Mouse (Mus musculus) spleen, postnatal 10 days (tissue): Measurements from ENCODE around the gene Fam189a2.

ENCODE experiments used
- DNase-seq, 2 experiments: peaks; one replicate each; pipeline ENCODE4 v3.0.0; 2021 to 2022; ENCODE audit warnings: low spot score in 2 of 2

Gene Fam189a2

DNA sequence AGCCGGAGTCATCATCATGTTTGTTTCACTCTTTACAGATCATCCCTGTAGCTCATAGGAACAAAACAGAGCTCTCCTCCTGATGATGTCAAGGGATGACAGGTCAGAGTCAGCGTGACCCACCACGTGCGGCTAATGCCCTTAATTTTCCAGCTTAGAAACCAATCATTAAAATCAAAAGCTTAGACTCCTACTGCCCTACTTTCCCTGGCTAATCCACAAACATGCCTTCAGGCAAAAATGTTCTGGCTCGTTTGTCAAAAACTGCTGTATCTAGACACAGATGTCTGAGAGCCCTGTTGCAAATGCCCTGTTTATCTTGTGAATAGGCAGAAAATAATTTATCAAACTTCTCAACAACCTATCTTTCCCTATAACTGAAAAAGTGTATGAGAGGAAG, 4.9 kb downstream of the Fam189a2 start:
- no peak for DNase-seq

DNA sequence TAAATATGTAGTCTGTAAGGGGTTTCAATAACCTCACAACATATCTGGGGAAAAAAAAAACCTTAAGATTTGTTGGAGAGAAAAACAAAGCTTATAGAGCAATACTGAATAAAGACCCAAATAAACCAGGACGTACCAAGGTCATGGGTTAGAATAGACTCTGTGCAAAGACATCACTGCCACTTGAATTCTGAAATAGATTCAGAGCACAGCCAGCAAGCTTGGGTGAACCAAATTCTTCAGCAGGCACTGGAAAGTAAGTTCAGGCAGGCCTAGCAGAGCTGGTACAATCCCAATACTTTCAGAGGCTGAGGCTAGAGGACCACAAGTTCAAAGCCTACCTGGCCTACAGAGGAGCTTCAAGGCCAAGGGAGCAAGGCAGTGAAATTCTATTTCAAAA, 6.2 kb downstream of the Fam189a2 start:
- no peak for DNase-seq

DNA sequence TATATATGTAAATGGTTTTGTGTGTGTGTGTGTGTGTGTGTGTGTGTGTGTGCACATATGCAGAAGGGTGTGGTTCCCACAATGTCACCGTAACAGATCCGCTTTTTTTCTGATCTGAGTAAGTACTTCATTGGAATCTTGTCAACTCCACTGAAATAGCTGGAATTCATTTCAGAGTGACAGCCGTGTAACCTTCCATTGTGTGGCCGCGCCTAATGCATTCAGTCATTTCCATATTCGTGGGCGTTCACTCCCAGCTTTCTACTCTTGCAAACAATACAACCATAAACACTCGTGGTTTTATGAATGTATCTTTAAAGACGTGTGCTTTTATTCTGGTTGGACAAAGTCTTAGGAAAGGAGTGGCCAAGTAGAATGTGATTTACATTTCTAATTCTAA, 6.7 kb downstream of the Fam189a2 start:
- DNase-seq = no peak

DNA sequence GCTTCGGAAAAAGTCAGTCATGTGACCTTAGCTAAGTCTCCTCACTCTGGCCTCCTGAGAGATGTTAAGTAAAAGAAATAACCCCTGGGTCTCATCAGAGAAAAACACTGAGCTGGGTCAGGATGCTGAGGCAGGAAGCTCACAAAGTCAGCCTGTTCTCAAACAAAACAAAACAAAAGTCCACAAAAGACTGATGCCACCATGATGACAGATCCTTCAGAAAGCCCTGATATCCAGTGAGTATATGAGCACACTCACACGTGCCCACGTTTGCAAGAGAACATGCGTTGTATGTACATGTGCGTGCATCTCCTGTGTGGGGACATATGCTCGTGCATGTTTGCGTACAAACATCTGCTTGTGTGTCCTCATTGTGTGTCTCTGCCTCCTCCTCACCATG, 7.5 kb downstream of the Fam189a2 start:
- no peak for DNase-seq

DNA sequence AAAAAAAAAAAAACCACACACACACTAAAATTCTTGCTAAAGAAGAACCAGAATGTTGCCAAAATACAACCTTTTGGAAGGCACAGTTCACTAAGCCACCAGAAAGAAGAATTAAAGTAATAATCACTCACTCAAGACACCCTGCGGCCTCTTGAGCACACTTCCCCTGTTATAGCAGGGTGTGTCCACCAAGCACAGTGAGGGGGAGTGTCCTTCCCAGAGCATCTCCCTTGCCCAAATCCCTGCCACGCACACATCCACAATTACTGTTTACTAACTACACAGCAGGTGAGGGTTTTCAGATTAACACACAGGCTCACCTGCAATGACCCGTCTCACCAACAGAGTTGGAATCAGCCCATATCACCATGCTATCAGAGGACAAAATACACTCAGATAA, 8.0 kb downstream of the Fam189a2 start:
- DNase-seq = no peak

DNA sequence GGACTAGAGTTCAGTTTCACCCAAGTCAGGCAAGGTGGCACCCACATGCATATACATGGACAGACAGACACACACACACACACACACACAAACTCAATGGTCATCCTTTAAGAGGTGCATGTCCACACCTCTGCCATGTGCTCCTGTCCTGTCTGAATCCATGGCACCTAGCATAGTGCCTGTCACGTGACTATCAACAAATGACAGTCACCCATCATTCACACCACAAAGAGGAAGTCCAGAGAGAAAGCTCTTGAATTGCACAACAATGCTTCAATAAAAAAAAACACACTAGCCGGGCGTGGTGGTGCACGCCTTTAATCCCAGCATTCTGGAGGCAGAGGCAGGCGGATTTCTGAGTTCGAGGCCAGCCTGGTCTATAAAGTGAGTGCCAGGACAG, 8.5 kb downstream of the Fam189a2 start:
- DNase-seq = no peak

DNA sequence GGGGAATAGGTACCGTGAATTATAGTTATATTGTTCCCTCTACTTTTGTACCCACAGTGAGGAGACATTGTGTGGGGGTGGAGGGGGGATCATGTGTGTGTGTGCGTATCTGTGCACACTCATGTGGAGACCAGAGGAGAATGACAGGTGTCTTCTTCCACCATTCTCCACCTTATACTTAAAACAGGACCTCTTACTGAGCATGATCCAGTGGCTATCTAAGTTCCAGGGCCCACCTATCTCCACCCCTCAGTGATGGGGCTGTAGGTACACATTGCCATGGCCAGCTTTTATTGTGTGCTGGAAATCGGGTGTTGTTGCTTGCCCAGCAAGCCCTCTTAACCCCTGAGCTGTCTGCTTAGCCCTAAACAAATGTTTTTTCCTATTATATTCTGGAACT, 10.1 kb downstream of the Fam189a2 start:
- DNase-seq = no peak

DNA sequence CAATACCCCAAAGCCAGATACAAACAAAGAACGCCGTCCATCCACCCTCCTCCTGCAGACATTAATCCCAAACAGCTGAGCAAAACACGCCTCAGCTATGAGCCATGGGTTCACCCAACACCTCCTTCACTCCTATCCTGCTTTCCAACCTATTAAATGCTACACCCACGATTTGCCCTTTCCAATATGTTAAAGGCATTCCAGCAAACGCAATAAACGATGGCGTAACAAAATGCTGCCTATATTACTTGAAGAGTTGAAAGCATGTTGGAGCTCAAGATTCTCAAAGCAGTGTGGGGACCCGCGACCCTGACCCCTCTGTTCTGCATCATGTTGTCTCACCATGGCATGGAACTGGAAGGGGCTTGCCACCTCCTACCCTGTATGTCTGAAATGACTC, 11.2 kb downstream of the Fam189a2 start:
- no peak for DNase-seq

DNA sequence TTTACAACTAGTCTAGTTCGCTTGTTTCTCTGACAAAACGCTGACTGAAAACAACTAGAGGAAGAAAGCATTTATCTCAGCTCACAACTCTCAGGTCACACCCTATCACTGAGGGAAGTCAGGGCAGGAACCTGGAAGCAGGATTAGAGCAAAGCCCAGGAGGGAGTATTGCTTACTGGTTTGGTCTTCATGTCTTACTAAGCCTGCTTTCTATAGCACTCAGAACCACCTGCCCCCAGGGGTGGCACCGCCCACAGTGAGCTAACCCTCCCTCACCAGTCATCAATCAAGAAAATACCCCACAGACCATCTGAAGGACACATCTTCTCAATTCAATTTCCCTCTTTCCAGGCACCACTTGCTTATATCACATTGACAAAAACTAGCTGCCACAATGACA, 12.4 kb downstream of the Fam189a2 start:
- no peak for DNase-seq

DNA sequence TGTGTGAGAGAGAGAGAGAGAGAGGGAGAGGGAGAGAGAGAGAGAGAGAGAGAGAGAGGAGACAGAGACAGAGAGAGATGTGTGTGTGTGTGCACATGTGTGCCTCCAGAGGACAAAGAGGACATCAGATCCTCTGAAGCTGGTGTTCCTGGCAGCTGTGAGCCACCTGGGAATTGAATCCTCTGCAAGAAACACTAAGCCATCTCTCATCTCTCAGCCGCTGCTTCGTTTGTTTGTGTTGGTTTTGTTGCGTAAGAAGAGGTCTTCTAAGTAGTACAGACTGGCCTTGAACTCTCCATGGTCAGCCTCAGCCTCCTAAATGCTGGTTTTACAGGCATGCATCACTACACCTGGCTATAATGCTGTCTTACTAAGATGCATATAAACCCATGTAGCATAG, 12.9 kb downstream of the Fam189a2 start:
- DNase-seq = no peak

DNA sequence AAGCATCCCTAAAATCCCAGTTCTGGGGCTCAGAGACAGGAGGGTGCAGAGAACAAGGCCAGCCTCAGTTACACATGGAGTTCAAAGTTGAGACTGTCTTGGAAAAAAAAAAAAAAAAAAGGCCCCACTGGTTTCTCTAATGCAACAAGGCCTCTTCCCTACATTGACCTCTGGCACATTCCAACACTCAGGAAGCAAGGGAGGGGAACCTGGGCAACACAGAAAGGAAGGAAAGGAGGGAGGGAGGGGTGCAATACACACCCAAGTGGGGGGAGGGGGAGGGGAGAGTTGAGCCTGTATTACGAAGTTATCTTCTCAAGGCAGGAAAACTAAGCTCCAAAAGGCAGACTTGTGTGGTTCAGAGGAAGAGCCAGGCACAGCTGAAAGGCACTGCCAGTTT, 13.4 kb downstream of the Fam189a2 start:
- DNase-seq = no peak

DNA sequence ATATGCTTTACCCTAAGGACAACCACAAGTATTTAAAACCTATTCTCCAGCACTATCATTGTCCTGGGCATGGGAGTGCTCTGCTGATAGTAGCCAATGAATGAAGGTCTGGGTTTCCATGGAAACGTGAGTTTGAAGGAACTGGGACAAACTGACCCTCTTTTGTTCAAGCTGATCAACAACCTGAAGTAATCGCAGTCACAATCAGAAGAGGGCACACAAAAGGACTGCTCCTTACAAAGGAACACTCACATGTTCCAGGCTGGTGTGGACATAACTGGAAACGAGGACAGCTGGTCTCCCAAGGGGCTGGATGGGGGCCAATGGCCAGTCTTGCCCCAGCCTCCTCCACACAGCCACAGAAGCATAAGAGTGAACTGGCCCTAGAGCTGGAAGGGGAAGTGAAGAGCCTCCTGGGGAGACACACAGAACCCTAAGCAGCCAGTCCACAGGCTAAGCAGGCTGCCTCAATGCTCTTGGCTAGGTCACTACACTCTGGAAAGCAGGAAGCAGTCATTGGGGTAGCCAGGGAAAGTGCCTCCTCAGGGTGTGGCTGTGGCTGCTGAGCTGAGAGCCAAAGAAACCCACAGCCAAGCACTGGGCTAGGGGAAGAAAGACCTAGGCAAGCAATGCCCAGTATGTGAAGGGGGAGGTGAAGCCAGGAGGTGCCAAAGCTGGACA, 14.0 kb downstream of the Fam189a2 start:
- DNase-seq = no peak

DNA sequence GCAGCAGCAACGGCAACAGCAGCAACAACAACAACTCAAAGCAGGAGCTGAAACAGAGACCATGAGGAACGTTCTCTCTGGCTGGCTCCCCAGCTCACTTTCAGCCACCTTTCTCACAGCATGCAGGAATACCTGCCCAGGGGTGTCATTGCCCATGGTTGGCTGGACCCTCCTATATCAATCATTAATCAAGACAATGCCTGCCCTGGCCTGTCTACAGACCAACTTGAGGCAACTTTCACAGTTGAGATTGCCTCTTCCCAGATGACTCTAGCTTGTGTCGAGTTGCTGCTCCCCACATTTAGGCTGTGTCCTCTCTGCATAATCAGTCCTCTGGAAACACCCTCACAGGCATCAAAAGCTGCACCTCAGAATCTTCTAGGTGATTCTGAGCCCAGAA, 17.6 kb downstream of the Fam189a2 start:
- no peak for DNase-seq

DNA sequence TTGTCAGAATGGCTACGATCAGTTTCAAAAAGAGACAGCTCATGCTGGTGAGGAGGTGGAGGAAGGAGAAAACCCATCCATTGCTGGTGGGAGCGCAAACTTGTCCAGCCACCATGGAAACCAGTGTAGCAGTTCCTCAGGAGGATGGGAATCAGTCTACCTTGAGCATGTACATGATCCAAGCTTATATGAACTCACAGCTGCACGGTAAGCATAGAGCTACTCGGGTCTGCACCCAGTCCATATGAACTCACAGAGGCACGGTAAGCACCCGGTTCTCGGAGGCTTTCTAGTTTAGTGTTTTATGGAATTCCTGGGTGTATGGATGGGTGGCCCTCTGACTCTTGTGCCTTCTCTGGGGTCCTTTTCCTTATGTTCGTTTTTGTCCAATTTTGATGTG, 18.3 kb downstream of the Fam189a2 start:
- no peak for DNase-seq

DNA sequence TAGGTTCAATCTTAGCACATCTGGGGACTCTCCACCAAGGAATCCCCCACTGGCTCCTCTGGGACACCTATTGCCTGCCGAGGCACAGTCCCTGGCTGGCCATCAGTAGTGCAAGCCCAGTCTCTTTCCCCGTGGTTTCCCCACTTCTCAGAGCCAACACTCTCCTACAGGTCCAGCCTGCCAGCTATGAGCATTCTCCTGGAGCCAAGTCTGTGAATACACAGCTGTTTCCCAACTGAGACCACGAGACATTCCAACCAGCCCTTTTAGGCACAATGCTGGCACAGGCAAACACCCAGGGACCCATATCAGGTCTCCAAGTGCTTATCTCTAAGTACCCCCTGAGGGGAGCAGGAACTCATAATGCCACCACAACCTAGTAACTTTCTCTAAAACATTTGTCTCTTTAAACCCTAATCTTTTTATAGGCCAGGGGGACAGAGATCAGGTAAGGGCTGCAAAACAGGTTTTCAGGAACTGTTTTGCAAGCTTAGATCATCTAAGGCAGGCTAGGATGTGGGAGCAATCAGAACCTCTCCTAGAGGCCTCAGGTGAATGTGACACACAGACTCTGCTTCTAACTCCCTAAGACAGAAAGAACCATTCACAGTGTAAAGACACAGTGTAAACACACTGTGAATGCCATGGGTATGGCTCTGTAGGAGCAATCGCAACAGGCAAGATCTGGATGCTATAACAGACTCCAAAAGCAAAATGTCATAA, 23.0 kb downstream of the Fam189a2 start:
- no peak for DNase-seq

DNA sequence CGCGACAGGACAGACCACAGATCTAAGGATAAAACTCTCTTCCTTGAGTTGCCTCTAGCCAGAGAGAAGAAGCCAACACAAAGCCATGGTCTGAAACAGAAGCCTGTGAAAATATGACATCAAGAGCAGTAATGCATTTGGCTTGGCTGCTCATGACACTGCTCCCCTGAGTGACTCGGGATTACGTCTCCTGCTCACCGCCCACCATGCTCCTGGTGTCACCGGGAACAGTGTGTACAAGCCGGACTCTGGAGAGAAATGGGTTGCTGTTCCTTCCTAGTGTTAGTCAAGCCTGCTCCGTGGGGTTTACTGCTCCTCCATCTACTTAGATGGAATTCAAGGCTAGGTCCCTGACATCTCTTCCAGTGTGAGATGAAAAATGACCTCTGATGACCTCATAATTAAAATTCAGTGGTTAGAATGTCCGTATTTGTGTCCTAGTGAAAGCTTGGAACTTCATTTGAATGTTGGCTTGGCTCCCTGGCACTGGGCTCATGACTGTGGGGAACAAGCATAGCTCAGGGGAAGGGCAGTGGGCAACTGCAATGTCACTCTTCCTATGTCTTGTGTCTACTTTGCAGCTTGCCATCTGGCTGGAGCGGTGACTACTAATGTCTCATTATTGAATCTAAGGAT, 23.7 kb downstream of the Fam189a2 start:
- no peak for DNase-seq

DNA sequence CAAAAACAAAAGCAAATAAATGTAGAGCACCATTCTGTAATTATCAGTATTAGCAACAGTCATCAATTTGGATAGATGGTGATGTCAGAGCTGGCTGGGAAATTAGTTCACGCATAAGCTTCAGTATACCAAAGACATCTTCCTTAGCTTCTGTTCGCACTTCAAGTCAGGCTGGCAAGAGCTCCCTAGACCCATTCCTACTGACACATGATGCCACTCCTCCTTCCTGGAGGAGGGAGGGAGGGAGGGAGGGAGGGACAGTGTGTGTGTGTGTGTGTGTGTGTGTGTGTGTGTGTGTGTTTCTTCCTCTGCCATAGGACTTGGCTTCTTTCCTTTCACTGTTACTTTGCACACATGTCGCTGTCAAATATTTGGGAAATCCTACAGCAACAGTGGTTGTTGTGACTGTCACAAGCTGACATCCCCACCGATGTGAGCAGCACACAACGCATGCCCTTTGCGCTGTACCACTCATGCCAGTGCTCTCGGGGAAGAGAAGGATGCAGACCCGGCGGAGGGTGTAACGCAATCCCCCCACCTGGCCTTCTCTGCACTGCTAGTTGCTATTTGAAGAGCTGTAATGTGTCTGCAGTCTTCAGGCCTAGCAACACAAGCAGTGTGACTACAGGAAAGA, 34.9 kb downstream of the Fam189a2 start:
- no peak for DNase-seq

DNA sequence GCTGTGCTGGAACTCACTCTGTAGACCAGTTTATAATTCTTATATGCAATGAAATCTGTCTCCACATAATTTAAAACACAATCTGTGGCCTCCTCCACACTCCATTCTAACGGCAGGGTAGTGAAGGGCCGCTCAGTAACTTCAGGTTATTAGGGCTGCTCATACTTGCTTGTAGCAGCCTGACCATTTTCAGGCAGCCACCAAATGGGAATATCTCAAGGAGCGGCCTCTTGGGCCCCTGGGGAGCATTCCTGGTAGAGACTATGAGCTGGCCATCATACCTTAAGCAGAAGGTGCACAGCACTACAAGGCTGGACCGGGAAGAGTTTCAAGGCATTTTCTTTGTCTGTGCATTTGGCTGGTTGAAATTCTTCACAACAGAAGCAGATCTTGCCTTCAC, 42.7 kb downstream of the Fam189a2 start:
- no peak for DNase-seq

DNA sequence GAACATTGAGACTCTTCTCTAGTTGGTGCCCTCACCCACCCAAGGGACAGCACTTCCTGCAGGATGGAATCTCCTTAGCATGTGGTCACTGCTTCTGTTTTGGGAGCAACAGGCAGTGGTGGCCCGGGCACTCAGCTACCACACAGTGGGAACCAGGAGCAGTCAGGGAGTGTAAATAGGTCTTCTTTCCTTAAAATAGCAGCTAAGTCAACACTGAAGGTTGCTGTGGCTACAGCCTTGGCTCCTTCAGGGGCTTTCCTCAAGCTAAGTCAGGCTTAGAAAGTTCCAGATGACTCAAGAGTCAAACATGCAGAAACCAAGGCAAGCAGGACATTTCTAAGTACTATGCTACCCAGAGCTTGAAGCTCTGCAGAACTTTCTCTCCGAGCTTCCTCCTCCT, 43.5 kb downstream of the Fam189a2 start:
- DNase-seq = no peak

DNA sequence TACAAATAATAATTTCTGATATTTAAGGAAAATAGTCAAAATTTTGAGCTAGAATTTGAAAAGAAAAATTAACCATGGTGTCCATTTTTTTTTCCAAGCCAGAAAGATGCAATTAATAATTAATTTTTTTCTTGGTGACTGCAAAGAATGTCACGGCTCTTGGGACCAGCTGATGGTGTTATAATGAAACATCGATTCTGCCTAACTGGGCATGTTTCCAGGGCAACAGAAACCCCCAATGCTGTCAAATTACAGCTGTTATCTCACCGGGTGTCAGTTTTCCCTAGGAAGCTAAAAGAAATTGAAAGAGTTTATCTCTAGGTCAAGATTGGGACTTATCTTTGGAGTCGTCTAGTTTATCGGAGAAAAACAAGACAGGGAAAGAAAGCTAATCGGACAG, 46.6 kb downstream of the Fam189a2 start:
- DNase-seq = no peak

DNA sequence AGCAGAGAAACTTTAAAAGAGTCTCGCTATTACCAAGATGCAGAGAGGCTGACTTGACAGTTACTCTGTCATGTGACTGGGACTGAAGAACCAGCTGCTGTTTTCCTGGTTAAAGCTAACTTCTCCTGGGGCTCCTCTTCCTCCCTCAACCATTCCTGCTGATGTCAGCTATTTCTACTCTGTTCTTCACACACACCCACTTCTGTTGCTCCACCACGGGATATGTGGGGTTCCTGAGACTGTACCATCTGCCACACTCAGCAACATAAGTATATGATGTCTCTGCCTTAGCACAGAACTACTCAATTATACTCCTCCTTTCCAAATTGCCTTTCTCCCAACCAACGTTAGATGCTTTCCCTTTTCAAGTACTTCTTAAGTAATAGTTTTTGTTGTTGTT, 50.2 kb downstream of the Fam189a2 start:
- DNase-seq = no peak

DNA sequence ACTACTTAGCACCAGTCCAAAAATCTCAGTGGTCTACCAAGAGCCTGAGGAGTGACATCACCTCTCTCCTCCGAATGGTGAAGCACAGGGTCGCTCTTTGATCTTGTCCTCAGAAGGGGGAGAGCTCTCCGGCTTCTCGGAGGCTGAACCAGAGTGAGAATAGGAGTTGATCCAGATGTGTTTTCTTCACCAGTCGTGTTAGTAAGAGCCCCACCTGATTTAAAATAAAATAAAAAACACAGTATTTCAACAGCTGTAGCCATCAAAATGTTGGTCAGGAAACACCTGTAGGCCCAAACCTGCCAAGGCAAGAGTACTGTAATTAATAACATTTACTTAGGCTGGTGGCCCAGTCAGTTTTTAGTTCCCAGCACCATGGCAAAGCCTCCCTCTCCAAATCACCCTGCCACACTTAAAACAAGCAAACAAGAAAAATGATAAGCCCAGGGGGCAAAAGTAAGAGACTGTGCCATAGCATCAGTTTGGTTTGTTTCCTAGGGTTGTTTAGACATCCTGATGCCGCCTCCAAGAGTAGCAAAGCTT, 52.8 kb downstream of the Fam189a2 start:
- DNase-seq = no peak
